10 mouse cellular contexts compared by ENCODE assay signal in the genomic region with DNA sequence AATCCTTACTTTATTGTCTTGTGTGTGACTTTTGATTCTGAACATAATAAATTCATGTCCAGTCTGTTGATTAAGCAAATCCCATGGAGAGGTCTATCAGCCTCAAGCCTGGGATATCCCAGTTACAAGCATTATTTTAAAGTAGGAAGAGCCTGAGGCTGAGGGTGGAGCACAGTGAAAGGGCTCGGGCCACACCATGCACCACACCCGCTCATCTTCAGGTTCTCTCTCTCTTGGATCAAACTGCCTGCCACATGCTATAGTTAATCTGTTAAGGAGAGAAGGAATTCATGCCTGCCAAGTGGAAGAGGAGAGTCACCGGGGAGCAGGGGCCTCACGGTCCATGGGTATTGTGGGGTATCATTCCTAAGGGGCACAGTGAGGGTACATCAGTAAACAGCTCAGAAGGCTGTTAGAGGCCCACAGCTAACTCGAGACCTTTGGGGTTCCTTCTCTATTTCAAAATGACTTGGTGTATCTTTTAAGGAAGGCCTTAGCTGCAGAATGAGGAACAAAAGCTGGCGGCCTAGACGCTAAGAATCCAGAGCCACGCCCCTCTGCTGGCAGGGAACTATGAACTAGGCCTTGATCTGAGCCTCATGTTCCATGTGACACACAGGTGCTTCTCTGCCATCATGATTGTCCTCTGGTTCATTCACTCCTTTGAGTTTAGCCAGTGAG. TPM values are rescaled to one million over a fixed set of nuclear protein-coding genes. Genes with fewer than 3 reads are reported as not detected.
DNase-seq lines count a peak whose midpoint lies in the region.
"Had no signal": no experiment of that assay in that cellular context is flagged by ENCODE, and none has a peak within 500 bp of the region (broad histone marks: within the 10 kb centered on the region; RNA-seq: fewer than 3 reads in every experiment).

No protein-coding gene starts in this region.

- H3K27ac ChIP-seq in macrophage, result peak overlapping the region; percentile 93
- H3K27ac ChIP-seq: stomach, embryonic 15.5 days had no signal

- H3K4me3 ChIP-seq in macrophage (ENCODE audit: inconsistent target), result no peak overlapping the region
- H3K4me3 ChIP-seq: erythroblast, embryonic 14.5 days; stomach, embryonic 15.5 days had no signal

- H3K36me3 ChIP-seq in macrophage (ENCODE audit: inconsistent target), result peaks cover 28% of the 10 kb centered on the region; the same call in 1 of the 2 replicates
- H3K36me3 ChIP-seq: stomach, embryonic 15.5 days had no signal

- WGBS in macrophage (ENCODE audit: missing documents), result 8% methylated on average over 8 of the region's 8 CpGs

- peaks cover 94% of the 10 kb centered on the region for H3K79me2 ChIP-seq in macrophage (ENCODE audit: inconsistent target)

- DNase-seq in adrenal gland, adult 2 months, result peak; percentile 25
- DNase-seq in adrenal gland, adult 8-10 months, result no peak
- DNase-seq in right cerebral cortex, postnatal 14 days, result peak; percentile 33
- DNase-seq in right cerebral cortex, adult 2 months (ENCODE audit: low spot score in 2 of 2), result no peak
- peak; percentile 84 for DNase-seq in thymus, postnatal 4 days
- DNase-seq in urinary bladder, postnatal 10 days (ENCODE audit: low spot score), result no peak
- no peak for DNase-seq in cerebellum, postnatal 4 days (ENCODE audit: low spot score in 2 of 2)

RNA-seq across cellular contexts. Expression of gene Inpp5d, which starts 39.0 kb away (rescaled TPM):
- 10 to 100 TPM; 11.5 to 18.4 TPM for total RNA-seq in adrenal gland, adult 2 months (2021)
- 17.5 and 21.1 TPM in 2 replicates for polyA plus RNA-seq in adrenal gland, adult 2 months (2012; rRNA removed)
- 10 to 100 TPM; 16.8 to 37.9 (median 21.4) TPM for total RNA-seq in adrenal gland, adult 8-10 months (2022)
- 100 to 1,000 TPM in 23 of 26 experiments, 10 to 100 TPM in 3; 27.7 to 953 (median 662) TPM for total RNA-seq in macrophage (2018; cell fraction: chromatin; rRNA removed)
- 100 to 1,000 TPM in 25 of 26 experiments, 10 to 100 TPM in 1; 98.1 to 214 (median 175) TPM for total RNA-seq in macrophage (2018; cell fraction: cytosol; rRNA removed)
- total RNA-seq in macrophage (2018; cell fraction: nucleus; rRNA removed), result 100 to 1,000 TPM in 22 of 26 experiments, 10 to 100 TPM in 4; 36.2 to 581 (median 315) TPM
- polyA plus RNA-seq in macrophage (2018), result 176 to 213 TPM (median 185 TPM) in 3 replicates

Comparison
In these comparisons a context has a peak if more than half of its experiments do, and no peak if none do; other contexts are left out.
1. DNase-seq: peak in adrenal gland, adult 2 months (single experiment), right cerebral cortex, postnatal 14 days (single experiment) and thymus, postnatal 4 days (single experiment); none in adrenal gland, adult 8-10 months (single experiment), right cerebral cortex, adult 2 months (0 of 2), urinary bladder, postnatal 10 days (single experiment) and cerebellum, postnatal 4 days (0 of 2).